Mouse (Mus musculus) ovary, postnatal 10 days (tissue): ENCODE measurements around the gene Scp2.
"Not testable (repeated sequence)": the region's sequence is repeated elsewhere in the genome, so short reads cannot be mapped to it uniquely, and the experiment has no call there.

Experiments used
- DNase-seq: peaks from one replicate; pipeline ENCODE4 v3.0.0; 2022; ENCODE audit warnings: low spot score

Gene Scp2

GRCm38 (mm10) chr4:108144880-108145279, at the start of gene Scp2:
Gene Scp2, minus strand, starts transcription at chr4:108144998.
- no peak for DNase-seq

GRCm38 (mm10) chr4:108192821-108193323, 48.1 kb upstream of the Scp2 start:
- no peak for DNase-seq

GRCm38 (mm10) chr4:108182278-108182677, 37.5 kb upstream of the Scp2 start:
- DNase-seq: no peak

GRCm38 (mm10) chr4:108168056-108168455, 23.3 kb upstream of the Scp2 start:
- no peak for DNase-seq

DNA sequence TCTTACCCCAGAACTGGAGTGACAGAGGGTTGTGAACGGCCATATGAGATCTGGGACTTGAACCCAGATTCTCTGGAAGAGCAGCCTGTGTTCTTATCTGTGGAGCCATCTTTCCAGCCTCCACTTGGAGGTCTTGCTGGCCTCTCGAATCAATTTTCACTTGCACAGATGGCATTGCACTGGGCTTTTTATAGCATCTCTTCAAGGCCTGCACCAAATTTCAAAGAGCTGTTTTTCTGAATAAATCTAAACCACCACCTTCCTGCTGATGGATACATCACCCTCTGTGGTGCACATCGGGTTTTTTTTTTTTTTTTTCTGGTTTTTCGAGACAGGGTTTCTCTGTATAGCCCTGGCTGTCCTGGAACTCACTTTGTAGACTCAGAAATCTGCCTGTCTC, 22.1 kb upstream of the Scp2 start:
- no peak for DNase-seq

DNA sequence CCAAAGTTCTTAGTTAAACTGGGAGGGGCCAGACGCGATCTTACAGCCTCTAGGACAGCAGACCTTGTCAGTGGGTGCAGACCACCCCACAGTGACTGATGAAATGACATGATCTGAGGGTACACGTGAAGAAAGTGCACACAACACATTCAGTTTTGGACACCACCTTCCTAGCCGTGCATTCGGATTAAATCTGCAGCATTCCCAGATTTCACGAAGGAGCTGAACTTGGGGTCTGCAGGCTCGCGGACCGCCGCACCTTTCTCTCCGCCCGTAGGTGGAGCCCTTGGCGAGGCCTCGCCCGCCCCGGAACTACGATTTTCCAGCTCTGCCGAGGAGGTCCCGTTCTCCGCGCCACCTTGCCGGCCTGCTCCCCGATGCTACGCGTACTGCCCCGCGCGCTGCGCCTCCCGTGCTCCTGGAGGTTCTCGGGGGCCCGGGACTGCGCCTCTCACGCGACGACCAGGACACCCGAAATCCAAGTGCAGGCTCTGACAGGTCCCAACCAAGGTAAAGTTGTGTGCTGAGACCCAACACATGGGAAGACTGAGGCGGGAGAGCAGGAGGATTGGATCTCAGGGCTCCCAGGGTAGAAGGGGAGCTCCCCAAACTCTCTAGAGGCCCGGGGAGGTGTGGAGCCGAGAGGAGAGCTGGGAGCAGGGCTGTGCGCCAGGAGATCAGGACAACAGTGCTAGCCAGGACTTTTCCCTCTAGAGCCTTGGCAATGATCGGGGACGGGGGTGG, 20.5 kb upstream of the Scp2 start, which contains the start of gene Echdc2:
TSS of gene Echdc2 (plus strand) at position 286 of the 744 bp plus-strand sequence.
- DNase-seq: peak; percentile 15

GRCm38 (mm10) chr4:108163291-108163690, 18.5 kb upstream of the Scp2 start:
- DNase-seq: no peak

- no peak for DNase-seq
Observed at GRCm38 (mm10) chr4:108161936-108162335, 17.1 kb upstream of the Scp2 start.

DNA sequence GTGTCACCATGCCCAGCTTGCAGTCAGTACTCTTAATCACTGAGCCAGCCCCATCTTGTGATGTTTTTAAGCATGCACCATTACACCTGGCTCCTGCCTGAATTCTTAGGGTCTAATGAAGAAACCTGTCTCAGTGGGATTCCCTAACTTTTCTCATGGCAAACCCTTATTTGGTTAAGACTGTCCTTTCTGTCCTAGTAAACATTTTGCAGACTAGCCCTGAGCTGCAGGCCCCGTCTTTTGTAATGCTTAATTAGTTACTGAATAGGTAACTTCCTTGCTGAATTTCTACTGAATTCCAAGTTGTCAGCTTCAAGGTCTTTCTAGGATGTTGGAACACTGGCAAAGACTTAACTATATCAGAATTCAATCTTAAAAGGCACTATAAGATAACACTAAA, 10.3 kb upstream of the Scp2 start:
- DNase-seq: not testable (repeated sequence)

DNA sequence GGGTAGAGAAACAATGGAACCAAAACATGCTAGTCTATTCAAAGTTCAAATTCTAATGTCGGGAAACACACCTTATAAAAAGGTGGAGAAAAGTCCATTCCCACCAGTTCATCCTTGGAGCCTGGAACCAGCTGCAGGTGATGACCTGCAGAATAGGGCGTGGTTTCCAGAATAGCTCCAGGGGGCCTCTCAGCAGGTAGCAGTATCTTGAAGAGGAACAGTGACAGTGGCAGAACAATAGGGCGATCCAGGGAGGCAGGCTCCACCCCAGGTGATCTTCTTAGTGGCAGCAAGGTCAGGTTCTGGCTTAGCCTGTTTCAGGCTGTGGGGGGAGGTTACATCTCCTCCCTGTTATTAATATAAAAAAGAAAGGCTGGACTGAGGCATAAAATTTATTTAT, 756 bp upstream of the Scp2 start:
- not testable (repeated sequence) for DNase-seq

- no peak for DNase-seq
Observed at GRCm38 (mm10) chr4:108143778-108144177, 1.0 kb downstream of the Scp2 start.

GRCm38 (mm10) chr4:108143178-108143577, 1.6 kb downstream of the Scp2 start:
- DNase-seq: not testable (repeated sequence)

DNA sequence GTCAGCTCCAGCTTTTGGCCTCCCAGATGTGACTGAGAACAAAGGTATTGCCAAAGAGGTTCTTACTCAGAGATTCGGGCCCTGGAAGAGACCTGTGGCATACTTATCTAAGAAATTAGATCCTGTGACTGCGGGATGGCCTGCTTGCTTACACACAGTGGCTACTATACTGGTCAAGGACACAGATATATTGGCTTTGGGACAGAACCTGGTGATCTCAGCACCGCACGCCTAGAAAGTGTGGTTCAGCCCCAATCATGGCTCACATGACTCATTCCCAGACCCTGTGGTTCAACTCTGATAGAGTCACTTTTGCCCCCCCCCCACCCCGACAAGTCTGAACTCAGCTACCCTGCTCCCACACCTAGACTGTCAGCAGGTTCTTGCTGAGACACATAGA, 7.9 kb downstream of the Scp2 start:
- DNase-seq: no peak

GRCm38 (mm10) chr4:108130452-108130851, 14.3 kb downstream of the Scp2 start:
- DNase-seq: no peak

DNA sequence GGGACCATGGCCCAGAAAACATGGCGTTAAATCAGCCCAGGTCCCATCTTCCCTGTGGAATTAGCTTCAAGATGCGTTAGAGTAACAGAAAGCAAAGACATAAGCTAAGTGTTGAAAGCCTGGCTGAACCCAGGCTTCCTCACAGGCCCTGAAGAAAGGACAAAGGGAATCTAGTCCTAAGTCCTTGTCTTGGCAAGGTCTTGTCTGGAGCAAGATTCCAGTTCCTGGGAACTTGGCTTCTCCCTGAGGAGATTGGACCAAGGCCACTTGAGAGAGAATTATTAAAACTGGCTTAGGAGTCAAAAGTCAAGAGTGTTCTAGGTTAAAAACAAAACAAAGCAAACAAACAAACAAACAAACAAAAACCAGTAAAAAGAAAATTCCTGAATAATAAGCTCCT, 16.5 kb downstream of the Scp2 start:
- no peak for DNase-seq

DNA sequence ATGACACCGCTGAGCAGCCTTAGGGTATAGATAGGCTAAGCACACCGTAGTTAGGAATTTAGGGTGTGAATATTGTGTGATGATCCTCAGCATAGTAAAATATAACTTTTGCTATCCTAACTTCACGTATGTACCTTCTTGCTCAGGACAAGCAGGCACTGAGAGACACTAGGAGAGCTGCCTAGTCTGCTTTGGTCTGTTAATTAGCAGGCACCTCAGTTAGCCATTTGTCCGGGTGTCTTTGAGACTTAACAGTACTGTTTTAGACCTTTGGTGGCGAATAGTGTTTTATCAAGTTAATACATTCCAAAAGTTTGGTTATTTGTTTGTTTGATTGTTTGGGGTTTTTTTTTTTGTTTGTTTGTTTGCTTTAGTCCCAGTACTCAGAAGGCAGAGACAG, 17.3 kb downstream of the Scp2 start:
- no peak for DNase-seq

DNA sequence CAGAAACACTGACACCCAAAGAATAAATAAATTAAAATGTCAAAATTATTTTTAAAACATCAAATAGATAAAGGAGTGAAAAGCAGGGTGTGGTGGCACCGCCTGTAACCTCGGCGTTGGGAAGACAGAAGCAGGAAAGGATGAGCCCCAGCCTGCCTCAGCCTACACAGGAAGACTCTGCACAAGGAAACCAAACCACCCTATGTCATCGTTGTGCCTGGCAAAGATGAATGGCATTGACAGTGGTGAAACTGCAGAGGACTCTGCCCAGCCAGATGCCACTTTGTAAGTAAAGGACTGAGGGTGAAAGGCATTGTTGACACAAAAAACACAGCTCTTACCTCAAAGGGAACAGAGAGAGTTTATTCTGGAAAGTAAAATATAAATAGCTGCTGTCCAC, 18.5 kb downstream of the Scp2 start:
- DNase-seq: no peak

GRCm38 (mm10) chr4:108124104-108124503, 20.7 kb downstream of the Scp2 start:
- no peak for DNase-seq

DNA sequence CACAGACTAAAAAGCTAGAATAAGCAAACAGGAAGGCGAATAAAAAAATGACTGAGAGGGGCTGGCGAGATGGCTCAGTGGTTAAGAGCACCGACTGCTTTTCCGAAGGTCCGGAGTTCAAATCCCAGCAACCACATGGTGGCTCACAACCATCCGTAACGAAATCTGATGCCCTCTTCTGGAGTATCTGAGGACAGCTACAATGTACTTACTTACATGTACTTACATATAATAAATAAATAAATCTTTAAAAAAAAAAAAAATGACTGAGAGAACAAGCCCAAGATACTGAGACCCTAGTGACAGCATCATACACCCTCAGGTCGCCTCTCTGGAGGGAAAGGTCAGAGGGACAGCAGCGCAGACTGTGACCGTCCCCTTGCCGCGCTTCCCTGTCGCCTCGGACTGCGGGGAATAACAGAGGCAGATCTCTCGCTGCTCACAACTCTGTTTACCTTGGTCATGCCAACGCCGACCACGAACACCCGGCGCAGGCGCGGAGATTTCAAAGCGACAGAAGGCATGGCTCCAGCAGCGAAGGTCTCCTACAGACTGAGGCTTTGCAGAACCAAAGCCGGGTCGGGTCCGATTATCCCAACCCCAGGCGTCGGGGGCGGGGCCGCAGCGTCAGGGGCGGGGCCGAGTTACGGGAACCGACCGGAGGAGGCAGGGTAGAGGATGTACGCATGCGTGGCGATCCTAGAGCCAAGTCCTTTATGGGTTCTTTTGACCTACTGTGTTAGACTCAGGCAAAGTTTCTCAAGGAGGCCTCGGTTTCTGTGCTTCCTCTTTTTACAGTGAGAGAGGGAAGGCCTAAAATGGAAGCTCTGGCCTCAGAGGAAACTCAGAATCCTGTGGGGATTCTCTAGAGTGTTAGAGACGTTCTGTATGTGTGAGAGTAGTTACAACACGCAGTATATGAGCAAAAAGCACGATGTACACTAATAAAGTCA, 26.6 kb downstream of the Scp2 start:
- peak; percentile 90 for DNase-seq

DNA sequence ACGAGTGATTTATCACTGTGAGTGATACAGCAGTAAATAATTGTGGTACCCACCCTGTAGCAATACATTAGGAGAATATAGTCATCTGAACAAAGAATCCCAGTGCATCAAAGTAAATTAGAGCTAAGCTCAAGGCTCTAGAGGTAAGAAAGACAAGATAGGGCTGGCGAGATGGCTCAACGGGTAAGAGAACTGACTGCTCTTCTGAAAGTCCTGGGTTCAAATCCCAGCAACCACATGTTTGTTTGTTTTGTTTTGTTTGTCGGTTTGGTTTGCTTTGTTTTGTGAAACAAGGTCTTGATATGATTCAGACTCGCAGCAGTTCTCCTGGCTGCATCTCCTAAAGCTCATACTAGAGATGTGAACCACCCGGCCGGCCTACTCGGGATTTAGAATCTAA, 27.3 kb downstream of the Scp2 start:
- no peak for DNase-seq

DNA sequence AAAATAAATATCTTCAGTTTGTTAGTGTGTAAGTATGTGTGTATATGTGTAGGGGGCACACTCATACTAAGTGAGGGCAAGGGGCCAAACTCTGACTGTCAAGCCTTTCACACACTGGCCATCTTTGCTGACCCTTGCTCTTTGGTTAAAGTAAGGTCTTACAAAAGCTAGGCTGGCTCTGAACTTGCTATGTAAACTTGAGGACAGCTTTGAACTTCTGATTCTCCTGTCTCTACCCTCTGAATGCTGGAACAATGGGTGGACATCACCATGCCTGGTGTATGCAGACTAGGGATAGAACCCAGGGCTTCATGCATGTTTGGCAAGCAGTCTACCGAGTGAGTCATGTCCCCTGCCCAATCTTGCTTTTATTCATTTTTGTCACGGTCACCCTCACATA, 28.3 kb downstream of the Scp2 start:
- no peak for DNase-seq

DNA sequence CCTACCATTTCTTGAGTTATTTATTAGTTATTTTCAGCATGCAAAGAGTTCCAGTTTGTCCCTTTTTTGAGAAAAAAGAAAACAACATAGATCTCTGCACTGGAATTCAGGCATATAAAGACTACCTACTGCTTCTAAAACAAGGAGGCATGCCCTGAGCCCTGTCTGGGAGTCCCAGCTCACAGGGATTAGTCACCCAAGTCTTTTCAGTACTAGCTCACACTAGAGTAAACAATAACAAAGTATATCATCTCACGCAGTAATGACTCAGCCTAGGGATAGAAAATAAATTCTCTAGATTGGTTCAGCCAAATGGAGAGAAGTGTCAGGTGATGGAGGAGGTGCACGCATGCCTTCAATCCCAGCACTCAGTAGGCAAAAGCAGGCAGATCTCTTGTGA, 34.1 kb downstream of the Scp2 start:
- DNase-seq: no peak

GRCm38 (mm10) chr4:108109728-108110127, 35.1 kb downstream of the Scp2 start:
- DNase-seq: no peak
